Mouse (Mus musculus): Measurements from ENCODE around the gene Cd300lg.

Cd300lg gene

DNA sequence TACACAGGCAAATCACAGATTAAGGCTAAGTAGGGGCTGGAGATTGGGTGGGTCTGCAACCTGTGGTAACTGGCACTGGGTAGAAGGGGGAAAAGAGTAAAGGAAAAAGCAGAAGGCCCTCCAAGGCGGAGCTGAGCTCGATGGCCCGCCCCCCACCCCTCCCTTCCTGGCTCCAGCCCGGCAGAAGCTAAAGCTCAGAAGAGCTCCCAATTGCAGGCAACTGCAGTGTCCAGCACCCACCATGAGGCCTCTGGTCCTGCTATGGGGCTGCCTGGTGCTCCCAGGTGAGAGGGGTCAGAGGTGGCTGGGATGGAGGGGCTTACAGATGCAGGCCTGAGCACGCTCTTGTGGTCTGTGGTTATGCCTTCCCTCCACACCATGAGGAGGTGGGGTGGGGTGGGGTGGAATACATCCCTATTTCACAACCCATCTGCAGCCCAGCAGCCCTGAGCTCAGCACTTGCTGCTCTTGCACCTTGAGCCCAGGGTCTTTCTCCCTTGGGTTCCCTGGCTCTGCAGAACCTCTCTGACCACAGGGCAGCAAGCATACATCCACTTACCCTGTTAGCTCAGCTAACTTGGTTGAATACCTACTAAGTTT lies at the start of gene Cd300lg:
TSS of gene Cd300lg (plus strand) at position 160 of the 600 bp plus-strand sequence.
- no peak for DNase-seq (ENCODE audit: low spot score in 2 of 2)

DNA sequence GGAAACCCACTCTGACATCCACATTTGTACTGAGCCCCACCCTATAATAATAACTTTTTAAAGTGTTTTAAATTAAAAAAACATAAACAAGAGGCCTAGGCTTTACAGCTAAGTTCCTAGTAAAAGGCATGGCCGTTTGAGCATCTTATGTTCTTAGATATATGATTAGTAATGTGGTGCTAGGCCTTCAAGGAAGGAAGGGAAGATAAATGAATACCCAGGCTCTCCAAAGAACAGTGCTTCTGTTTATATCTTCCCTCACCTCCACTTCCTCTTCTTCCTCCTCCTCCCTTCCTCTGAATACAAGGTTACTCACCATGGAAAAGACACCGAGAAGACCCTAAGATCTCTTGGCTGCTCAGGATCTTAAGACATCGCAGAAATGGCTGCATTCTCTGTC lies 49.5 kb upstream of the Cd300lg start:
- no peak for DNase-seq (ENCODE audit: low spot score in 2 of 2)

DNA sequence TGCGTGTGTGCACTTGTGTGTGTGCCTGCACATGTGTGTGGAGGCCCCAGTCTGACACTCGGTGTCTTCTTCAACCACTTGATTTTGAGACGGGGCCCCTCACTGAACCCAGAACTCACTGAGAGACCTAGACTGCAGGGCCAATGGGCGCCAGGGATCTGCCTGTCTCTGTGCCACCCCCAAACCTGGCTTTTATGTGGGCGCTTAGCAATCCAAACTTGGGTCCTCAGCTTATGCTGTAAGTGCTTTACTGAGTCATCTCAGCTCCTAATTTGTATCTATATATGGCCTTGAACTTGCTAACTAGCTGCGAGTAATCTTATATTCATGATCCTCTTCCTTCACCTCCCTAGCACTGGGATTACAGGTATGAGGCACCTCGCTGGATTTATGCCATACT lies 48.9 kb upstream of the Cd300lg start:
- no peak for DNase-seq (ENCODE audit: low spot score in 2 of 2)

DNA sequence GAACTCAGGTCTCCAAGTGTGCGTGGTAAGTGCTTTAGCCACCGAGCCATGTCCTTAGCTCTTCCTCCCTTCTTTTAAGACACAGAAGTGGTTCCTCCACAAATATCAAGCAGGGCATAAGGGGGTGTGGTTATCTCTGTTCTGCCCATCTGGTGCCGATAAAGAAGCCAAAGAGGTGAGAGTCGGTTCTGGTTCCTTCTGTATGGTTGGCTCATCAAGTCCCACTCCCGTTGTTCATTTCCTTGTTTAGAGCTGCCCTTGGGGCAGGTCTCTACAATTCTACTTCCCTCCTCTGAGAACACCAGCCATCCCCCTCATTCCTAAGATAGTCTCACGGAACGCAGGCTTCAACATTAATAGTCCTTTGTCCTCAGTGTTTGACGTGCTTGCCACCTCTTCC lies 47.2 kb upstream of the Cd300lg start:
- DNase-seq (ENCODE audit: low spot score in 2 of 2): no peak

DNA sequence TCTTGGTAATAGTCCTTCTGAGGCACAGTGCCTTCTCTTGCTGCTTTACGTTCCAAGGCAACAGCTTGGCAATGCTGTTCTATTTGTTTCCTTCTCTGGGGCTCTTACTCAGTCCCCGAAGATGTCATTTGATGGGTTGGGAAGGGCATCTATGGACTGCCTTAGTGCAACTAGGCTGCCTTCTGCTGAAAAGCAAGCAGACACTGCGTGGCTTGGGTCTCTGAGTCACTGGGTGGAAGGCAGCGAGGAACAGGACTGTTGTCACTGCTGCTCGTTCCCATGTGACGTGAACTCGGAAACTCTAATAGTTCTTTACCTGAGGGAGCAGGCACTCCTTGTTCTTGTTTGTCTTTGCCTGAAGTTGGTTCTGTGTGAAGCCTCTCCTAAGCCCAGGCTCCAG lies 45.4 kb upstream of the Cd300lg start:
- no peak for DNase-seq (ENCODE audit: low spot score in 2 of 2)

DNA sequence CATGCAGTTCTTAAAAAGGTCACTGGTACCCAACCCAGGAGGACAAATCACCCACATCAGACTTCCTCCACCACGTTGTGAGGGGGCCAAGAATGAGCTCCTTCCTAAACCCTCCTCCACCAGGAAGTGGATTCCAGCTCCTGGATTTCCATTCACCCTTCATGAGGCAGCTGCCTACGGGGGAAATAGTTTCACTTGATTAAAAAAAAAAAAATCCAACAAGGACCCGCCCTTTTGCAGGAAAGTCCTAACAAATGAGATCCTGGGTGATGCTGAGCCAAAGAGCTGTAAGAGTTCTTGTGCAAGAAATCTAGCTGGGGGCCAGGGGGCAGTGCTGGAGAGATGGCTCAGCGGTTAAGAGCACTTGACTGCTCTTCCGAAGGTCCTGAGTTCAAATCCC lies 43.1 kb upstream of the Cd300lg start:
- DNase-seq (ENCODE audit: low spot score in 2 of 2): no peak

DNA sequence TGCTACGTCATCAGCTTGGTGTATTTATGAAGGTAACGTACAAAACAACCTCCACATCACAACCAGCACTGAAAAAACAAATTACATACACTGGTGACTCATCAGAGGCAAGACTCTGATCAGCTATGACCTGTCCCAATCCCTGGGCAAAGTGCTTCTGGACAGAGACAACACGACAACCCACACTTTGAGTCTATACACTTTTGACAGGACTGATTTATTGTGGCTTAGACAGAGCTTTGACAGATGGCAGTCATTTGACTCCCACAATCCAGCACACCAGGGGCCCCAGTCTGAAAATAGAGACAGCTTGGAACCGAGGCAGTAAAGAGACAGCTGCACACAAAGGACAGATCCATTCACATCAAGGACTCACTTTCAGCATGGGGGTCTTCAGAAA lies 41.8 kb upstream of the Cd300lg start:
- no peak for DNase-seq (ENCODE audit: low spot score in 2 of 2)

DNA sequence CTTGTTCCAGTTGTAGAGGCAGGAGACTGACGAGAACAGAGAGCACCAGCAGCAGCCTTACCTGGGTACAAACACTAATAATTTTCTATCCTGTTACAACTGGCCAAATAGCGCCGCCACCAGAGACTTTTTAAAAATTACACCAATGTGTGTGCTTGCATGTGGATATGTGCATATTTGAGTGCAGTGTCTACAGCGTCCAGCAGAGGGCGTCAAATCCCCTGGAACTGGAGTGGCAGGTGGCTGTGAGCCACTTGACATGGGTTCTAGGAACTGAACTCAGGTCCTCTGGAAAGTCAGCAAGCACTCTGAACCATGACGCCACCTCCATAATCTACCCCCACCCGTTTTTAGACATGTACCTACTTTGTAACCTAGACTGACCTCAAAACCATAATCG lies 37.1 kb upstream of the Cd300lg start:
- DNase-seq (ENCODE audit: low spot score in 2 of 2): no peak

DNA sequence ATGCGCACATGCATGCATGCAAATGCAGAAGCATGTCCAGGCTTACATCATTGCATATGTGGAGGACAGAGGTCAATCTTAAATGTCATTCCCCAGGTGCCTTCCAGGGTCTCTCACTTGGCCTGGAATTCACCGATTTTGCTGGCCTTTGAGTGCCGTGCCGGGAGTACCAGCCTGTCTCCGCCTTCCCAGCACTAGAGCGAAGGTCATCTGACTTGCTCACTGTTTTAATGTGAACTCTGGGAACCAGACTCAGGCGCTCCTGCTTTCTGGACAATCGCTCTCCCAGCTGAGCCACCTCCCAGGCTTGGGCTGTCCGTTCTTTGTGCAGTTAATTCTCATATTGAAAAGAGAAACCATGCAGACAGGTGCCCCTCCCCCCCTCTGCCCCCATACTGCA lies 35.0 kb upstream of the Cd300lg start:
- DNase-seq (ENCODE audit: low spot score in 2 of 2): no peak

DNA sequence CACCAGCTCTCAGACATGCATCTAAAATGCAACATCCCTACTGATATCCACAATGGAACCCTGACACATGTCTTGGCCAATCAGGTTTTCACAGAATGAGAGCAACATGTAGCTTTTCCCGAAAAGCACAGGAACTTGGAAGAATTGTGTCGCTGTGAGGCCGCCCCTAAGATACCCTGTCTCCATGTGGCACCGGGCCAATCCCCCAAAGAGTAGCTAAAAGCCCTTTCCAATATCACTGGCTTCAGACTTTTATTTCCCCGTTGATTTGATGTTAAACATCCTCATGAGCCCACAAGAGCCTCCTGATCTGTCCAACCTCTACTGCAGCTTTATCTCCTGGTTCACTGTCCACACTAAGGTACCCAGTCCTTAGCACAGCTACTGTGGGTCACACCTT lies 34.6 kb upstream of the Cd300lg start:
- no peak for DNase-seq (ENCODE audit: low spot score in 2 of 2)

DNA sequence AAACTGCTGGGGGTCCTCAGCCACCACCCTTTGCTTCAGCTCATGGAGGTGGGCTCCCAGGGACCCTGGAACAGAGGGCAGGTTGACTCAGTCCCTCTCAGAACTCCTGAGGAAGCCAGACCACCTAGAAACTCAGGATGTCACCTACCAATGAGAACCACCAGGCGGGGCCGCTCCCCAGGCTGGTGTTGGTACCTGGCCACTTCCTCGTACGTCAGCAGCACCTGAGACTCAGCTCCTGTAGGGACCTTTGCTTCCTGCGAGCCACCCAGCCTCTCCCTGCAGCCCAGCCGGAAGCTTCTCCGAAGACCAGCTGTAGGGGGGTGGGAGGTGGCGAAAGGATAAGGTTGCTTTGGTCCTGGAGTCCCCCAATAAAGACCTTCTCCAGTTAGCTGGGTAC lies 32.9 kb upstream of the Cd300lg start:
- DNase-seq (ENCODE audit: low spot score in 2 of 2): no peak

DNA sequence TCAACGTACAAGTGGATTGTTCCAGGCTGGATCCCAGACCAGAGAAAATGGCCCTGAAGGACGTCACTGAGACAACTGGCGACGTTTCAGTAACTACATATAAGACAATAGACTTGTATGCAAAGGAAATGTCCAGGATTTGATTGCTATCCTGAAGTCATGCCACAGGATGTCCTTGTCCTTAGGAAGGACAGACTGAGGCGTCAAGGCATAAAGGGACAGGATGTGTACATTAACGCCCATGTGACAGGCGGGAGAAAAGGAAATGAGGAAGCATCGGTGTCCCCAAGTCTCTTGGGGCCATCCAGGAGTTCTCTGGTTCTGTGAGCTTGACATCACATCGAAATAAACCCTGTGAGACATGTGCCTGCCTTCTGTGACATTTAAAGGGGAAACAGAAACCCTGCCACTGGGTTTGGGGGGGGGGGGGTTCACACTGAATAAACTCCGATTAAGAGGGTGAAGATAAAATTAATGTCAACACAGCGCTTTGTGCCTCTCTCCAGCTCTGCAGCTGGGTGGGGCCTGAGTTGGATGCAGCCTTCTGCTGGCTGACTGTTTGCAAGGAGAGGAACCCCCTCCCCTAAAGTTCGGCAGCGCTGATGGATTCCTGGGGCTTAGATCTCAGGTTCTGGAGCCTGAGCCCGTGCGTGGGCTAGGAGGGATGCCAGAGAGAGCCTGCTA lies 32.2 kb upstream of the Cd300lg start:
- DNase-seq (ENCODE audit: low spot score in 2 of 2): no peak

DNA sequence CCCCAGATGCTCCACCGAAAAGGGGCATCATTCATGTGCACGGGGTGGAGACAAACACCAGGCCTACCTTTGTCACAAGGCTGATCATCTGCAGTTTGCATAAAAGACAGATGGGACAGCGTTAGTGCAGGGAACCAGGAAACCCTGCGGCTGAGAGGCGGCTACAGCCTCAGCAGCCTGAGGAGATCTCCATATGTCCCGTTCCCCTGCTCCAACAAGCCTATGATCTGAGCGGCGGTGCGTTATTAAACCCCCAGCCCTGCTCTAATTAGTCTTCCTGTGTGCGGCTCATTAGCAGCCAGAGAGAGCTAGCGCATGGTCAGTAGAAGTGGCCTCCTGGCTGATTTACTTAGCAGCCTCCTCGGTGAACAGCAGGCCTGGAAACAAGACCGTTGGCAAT lies 31.2 kb upstream of the Cd300lg start:
- peak in 1 of 2 experiments; percentile 59 for DNase-seq (ENCODE audit: low spot score in 2 of 2)

DNA sequence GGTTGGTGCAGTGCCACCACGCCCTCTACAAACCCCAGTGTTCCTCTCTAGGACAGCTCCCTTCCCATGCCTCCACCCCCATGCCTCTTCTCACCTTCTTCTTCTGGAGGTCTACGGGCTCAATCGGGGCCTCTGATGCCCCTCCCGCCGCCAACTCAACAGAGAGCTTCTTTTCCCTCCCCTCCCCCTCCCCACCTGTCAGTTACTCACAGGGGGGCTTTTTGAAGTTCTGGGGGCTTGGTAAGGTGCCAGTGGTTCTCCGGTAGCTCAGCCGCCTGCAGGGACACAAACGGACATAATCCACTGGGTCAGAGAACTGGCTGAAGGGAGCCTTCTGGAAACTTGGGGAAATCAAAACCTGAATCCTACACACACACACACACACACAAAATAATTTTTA lies 29.8 kb upstream of the Cd300lg start:
- no peak for DNase-seq (ENCODE audit: low spot score in 2 of 2)

DNA sequence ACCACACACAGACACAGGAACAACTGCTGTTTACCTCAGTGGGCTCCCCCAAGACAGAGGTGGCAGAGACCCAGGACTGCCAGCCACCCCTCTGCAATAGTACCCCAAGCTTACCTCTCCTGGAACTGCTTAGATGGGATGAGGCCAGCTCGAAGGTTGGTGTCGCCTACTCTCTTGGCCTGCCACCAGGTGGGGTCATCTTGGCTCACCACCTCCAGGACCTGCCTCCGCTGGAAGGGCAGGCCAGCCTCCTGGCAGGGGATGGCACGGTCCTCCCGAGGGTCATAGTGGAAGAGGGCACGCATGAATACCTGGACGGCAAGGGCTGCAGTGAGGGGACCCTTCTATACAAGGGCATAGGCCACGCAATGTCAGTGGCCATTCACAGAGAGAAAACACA lies 28.1 kb upstream of the Cd300lg start:
- DNase-seq (ENCODE audit: low spot score in 2 of 2): no peak

DNA sequence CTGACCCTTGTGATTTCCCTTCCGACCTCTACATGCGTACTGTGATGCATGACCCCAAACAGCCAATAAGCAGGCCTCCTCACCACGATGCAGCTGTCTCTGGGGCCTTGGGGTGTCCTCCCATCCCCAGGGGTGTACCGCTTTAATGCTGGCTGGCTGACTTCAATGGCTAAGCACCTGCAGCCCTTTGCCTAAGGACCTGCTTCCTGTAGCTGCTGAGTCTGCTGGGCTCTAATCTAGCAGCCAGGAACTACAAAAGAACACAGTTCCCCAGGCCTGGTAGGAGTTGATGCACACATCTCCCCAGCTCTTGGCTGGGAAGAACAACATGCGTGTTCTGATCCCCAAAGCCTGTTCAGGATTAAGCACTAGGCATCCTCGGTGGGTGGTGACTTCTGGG lies 25.8 kb upstream of the Cd300lg start:
- DNase-seq (ENCODE audit: low spot score in 2 of 2): no peak

DNA sequence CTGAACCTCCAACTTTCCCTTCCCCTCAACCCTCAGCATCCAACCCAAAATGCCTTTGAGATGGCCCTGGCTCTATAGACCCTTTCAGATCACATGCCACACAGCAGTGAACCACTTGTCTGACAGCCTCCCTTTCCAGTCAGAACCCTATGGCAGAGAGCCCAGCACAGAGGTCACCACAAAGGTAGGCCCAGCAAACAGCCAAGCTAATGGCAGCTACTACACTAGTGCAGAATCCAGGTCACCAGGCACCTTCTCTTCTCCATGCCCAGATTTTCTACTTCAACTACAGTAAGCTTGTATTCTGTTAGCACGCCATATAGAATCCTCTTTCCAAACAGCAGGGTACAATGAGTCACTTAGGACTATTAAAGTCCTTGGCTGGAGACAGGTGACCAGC lies 25.2 kb upstream of the Cd300lg start:
- no peak for DNase-seq (ENCODE audit: low spot score in 2 of 2)

DNA sequence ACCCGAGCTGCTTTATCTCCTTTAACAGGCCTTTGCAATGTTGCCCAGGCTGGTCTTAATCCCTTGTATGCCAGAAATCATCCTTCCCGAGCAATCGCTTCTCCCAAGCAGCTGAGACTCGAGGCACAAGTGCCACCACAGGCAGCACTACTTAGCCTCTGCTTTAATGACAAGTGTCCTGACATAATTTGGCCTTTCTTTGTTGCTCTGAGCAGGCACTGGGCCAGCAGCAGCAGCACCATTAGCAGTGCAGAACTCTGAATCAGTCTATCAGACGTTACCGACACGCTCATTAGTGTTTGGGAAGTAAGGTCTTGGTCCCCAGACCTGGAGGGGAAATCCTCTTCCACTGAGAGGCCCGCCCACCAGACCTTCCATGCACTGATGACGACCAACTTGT lies 21.6 kb upstream of the Cd300lg start:
- no peak for DNase-seq (ENCODE audit: low spot score in 2 of 2)

DNA sequence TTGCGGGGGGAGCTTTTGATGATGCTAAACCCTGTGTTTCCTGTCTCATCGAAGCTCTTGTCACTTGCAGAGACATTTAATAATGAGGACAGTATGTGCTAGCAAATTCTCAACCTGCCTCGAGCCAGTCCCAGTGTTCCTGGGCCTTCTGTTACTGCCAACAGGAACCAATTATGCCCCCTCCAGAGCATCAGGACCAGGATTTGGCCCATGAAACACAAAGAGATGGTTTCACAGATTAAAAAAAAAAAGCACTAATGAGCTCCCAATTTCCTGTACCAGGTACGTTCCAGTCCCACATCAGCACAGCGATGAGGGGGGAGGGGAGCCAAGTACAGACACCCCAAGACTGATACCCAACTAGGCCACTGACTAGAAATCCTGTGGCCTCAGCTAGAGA lies 20.1 kb upstream of the Cd300lg start:
- DNase-seq (ENCODE audit: low spot score in 2 of 2): no peak

DNA sequence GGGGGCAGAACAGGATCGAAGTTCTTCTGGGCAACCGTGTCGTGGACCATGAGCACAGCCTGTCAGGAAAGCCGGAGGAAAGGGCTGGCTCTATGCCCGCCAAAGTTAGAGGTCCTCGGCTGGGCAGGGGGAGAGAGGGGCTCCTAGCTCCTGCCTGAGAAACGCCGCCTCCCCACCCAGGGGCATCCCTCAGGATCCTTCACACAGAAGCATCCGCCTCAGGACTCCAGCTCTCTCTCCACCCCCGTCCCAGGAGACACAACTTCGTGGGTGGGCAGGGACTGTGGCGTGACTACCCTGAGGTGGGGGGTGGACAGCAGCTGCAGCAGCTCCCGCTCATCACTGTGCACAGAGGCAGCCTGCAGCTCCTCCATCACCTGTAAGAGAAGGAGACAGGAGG lies 17.9 kb upstream of the Cd300lg start:
- no peak for DNase-seq (ENCODE audit: low spot score in 2 of 2)

DNA sequence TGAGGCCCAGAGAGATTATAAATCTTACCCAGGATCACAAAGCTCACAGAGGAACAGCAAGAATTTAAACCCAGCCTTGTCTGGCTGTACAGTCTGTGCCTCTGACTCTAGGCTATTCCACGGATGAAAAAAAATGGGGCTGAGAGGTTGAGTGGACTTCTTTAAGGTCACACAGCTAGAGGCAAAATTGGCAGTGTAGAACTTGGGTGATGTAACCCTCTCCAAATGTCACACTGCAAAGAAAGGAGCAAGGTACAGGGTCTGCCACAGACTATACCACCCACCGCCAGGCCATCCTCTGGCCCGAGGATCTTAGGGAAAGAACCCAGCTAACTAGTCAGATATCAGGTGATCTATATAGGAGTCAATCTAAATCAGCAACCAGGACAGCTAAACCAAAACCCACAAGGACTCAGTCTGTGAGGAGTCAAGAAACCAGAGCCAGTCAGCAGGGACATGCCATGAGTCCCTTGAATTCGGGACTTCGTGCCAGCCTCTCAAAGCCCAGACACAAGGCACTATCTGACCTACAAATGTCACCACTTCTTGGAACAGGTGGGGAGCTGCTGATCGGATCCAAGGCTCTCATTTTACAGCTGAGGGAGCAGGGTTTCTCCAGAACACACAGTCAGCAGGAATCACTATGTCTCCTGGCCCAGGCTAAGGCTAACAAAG lies 17.1 kb upstream of the Cd300lg start:
- no peak for DNase-seq (ENCODE audit: low spot score in 2 of 2)

DNA sequence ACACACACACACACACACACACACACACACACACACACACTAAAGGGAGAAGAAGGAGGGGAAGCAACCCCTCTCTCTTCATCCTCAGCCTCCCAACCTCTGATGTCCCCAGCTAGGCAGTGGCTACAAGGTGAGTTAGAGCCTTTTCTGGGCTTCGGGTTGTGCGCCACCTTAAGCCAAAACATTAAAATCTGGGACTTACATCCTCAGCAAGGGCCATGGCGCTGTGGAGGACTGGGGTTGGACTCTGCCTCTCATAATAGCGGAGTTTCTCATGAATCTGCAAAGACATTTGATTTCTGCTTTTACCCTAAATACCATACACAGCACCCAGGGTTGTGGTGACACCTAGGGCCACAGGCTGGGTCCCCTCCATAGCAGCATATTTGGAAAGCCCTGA lies 16.4 kb upstream of the Cd300lg start:
- DNase-seq (ENCODE audit: low spot score in 2 of 2): no peak

DNA sequence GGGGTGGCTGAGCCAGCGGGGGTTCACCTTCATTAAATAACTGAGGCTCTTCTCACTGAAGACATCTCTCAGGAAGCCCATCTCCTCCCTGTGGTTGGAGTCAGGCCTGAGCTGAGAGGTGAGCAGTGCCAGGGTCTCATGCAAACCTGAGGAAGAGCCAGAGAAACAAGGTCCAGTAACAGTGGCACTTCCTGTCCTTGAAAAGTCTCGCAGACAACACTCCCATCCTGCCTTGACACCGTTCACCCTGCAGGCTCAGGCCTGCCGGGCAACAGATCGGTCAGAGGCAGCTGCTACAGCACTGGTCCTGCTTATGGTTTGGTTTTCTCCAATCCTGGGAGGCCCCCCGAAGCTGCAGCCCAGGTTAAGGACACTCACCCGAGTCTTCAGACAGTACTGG lies 16.0 kb upstream of the Cd300lg start:
- DNase-seq (ENCODE audit: low spot score in 2 of 2): no peak
